Mouse (Mus musculus) T-helper 17 cell (primary cell): ENCODE measurements around the gene Dclk1.

Source experiments
- in situ Hi-C, 2 experiments: fragments of 300-600 bp; cut with MboI, MseI; formaldehyde crosslinking; loops; 1 replicate in 1 of 2; 2 replicates in 1 of 2; pipeline ENCODE4 v1.15.1; 2025; ENCODE audit warnings: high pct_unique_total_duplicates in 2 of 2

The Dclk1 gene

GRCm38 (mm10) chr3:55396792-55397191 is 154.6 kb downstream of the Dclk1 start:
- in situ Hi-C loops, result no loop called here

GRCm38 (mm10) chr3:55397752-55398693 is 155.9 kb downstream of the Dclk1 start:
- in situ Hi-C loops, result no loop called here

- in situ Hi-C loops, result no loop called here
These were observed 159.1 kb downstream of the Dclk1 start for GRCm38 (mm10) chr3:55401236-55401635.

GRCm38 (mm10) chr3:55404751-55405150 is 162.6 kb downstream of the Dclk1 start:
- in situ Hi-C loops, result no loop called here

GRCm38 (mm10) chr3:55406616-55407015 is 164.5 kb downstream of the Dclk1 start:
- in situ Hi-C loops, result no loop called here

GRCm38 (mm10) chr3:55411547-55411946 is 169.4 kb downstream of the Dclk1 start:
- in situ Hi-C loops, result no loop called here

- in situ Hi-C loops, result loop anchor here in 1 of 2 experiments (5.0 kb wide), 1 partner anchor 47 kb away; no protein-coding TSS in a partner anchor
These were observed 173.4 kb downstream of the Dclk1 start for GRCm38 (mm10) chr3:55415527-55415950.

GRCm38 (mm10) chr3:55418845-55419244 is 176.7 kb downstream of the Dclk1 start:
- in situ Hi-C loops, result loop anchor here in 1 of 2 experiments (5.0 kb wide), 1 partner anchor 43 kb away; no protein-coding TSS in a partner anchor

GRCm38 (mm10) chr3:55419334-55419733 is 177.2 kb downstream of the Dclk1 start:
- in situ Hi-C loops, result loop anchor here in 1 of 2 experiments (5.0 kb wide), 1 partner anchor 43 kb away; no protein-coding TSS in a partner anchor

GRCm38 (mm10) chr3:55420436-55421083 is 178.4 kb downstream of the Dclk1 start:
- in situ Hi-C loops, result loop anchor here in 1 of 2 experiments (10.0 kb wide), 1 partner anchor 696 kb away; no protein-coding TSS in a partner anchor

GRCm38 (mm10) chr3:55423640-55424397 is 181.7 kb downstream of the Dclk1 start:
- in situ Hi-C loops, result loop anchor here in 1 of 2 experiments (10.0 kb wide), 1 partner anchor 699 kb away; no protein-coding TSS in a partner anchor

- in situ Hi-C loops, result no loop called here
These were observed 187.9 kb downstream of the Dclk1 start for GRCm38 (mm10) chr3:55430022-55430549.

- in situ Hi-C loops, result no loop called here
These were observed 189.1 kb downstream of the Dclk1 start for GRCm38 (mm10) chr3:55431223-55431622.

- in situ Hi-C loops, result no loop called here
These were observed 192.1 kb downstream of the Dclk1 start for GRCm38 (mm10) chr3:55434276-55434675.

- in situ Hi-C loops, result no loop called here
These were observed 196.8 kb downstream of the Dclk1 start for GRCm38 (mm10) chr3:55438824-55439446.

- in situ Hi-C loops, result no loop called here
These were observed 198.2 kb downstream of the Dclk1 start for GRCm38 (mm10) chr3:55440342-55440741.

GRCm38 (mm10) chr3:55442012-55442645 is 200.0 kb downstream of the Dclk1 start:
- in situ Hi-C loops, result no loop called here

GRCm38 (mm10) chr3:55443271-55443670 is 201.1 kb downstream of the Dclk1 start:
- in situ Hi-C loops, result no loop called here

- in situ Hi-C loops, result no loop called here
These were observed 201.6 kb downstream of the Dclk1 start for GRCm38 (mm10) chr3:55443725-55444124.

- in situ Hi-C loops, result no loop called here
These were observed 204.5 kb downstream of the Dclk1 start for GRCm38 (mm10) chr3:55446681-55447080.
